Mouse (Mus musculus) liver, embryonic 14.5 days (tissue): ENCODE results near the gene Myo18b. TPM values are rescaled to one million over a fixed set of nuclear protein-coding genes. Genes with fewer than 3 reads are reported as not detected.
A peak's percentile ranks its signal among the peaks of the same experiment; 100 is the strongest.

ENCODE experiments used
- ATAC-seq: fragments of 200-750 bp; cut with Nextera tagmentation; 2 replicates; pipeline ENCODE4 v1.8.0; 2017; ENCODE audit warnings: moderate number of reproducible peaks, mild to moderate bottlenecking, moderate library complexity; ENCODE audit not compliant: insufficient read depth
- DNase-seq, 3 experiments: peaks; one replicate each; pipeline ENCODE4 v3.0.0-alpha.2; 2012 to 2013; ENCODE audit warnings: low read depth in 3 of 3, low spot score in 3 of 3
- H3K27ac ChIP-seq: fragments of 300-500 bp; sonication (generic); 2 replicates; pipeline ENCODE4 v1.5.1; 2014; ENCODE audit warnings: moderate library complexity, mild to moderate bottlenecking, control low read depth, inconsistent platforms
- H3K27me3 ChIP-seq: fragments of 300-500 bp; sonication (generic); 2 replicates; pipeline ENCODE4 v1.6.1; 2014; ENCODE audit warnings: mild to moderate bottlenecking, low read length, moderate library complexity; ENCODE audit not compliant: control insufficient read depth, insufficient read depth
- H3K36me3 ChIP-seq: fragments of 300-500 bp; sonication (generic); replicated peaks from 2 replicates; pipeline ENCODE4 v1.6.1; 2014; ENCODE audit warnings: low read depth; ENCODE audit not compliant: control insufficient read depth, insufficient read depth
- H3K4me1 ChIP-seq, 2 experiments: fragments of 200-500 bp in 1 of 2; fragments of 300-500 bp in 1 of 2; sonication (generic) in 1 of 2; replicated peaks; 2 replicates each; pipeline ENCODE4 v1.6.1; 2012 to 2014; ENCODE audit warnings: antibody characterized with exemption in 1 of 2, inconsistent platforms in 1 of 2, low read length in 1 of 2; ENCODE audit not compliant: control insufficient read depth in 2 of 2, insufficient read depth in 2 of 2
- H3K4me2 ChIP-seq: fragments of 300-500 bp; sonication (generic); 2 replicates; pipeline ENCODE4 v1.6.1; 2014; ENCODE audit warnings: low read depth, mild to moderate bottlenecking, control low read depth, moderate library complexity
- H3K4me3 ChIP-seq, 2 experiments: fragments of 200-500 bp in 1 of 2; fragments of 300-500 bp in 1 of 2; sonication (generic) in 1 of 2; 2 replicates each; pipeline ENCODE4 v1.5.1; 2012 to 2014; ENCODE audit warnings: low read depth in 2 of 2, low read length in 2 of 2, mild to moderate bottlenecking in 2 of 2, control low read depth in 1 of 2, inconsistent platforms in 1 of 2, moderate library complexity in 1 of 2; ENCODE audit not compliant: insufficient read depth in 1 of 2
- H3K9ac ChIP-seq: fragments of 300-500 bp; sonication (generic); replicated peaks from 2 replicates; pipeline ENCODE4 v1.6.1; 2014; ENCODE audit warnings: mild to moderate bottlenecking, control low read depth, moderate library complexity
- H3K9me3 ChIP-seq: fragments of 300-500 bp; sonication (generic); 2 replicates; pipeline ENCODE4 v1.6.1; 2016; ENCODE audit warnings: low read length, mixed read lengths; ENCODE audit not compliant: control insufficient read depth
- CTCF ChIP-seq: IDR thresholded peaks from 2 replicates; pipeline ENCODE4 v1.5.1; 2016; ENCODE audit warnings: antibody characterized with exemption, low read depth, control low read depth
- EP300 ChIP-seq: IDR thresholded peaks from 2 replicates; pipeline ENCODE4 v1.6.1; 2016; ENCODE audit warnings: antibody characterized with exemption, low read depth
- WGBS: fragments of 180-500 bp; shearing (Covaris S2); extraction: QIAGEN DNeasy Blood & Tissue Kit; methylation state at CpG from one replicate; pipeline ENCODE4 v1.1.7; 2014; ENCODE audit not compliant: insufficient replicate concordance; 5-methylcytosine and 5-hydroxymethylcytosine counted together
- polyA plus RNA-seq, 2 experiments: library from polyadenylated mRNA; depleted of rRNA in 1 of 2; stranded (reverse) in 1 of 2; unstranded in 1 of 2; fragments of >200 nt; fragmentation: Nextera tagmentation in 1 of 2; extraction: Ambion mirVana in 1 of 2; gene quantifications; 2 replicates each; pipeline versions ENCODE4 v1.2.1 to v1.2.3; 2012 to 2014

The Myo18b gene
- polyA plus RNA-seq, 2 experiments, result 0.02 TPM; not detected in 1

DNA sequence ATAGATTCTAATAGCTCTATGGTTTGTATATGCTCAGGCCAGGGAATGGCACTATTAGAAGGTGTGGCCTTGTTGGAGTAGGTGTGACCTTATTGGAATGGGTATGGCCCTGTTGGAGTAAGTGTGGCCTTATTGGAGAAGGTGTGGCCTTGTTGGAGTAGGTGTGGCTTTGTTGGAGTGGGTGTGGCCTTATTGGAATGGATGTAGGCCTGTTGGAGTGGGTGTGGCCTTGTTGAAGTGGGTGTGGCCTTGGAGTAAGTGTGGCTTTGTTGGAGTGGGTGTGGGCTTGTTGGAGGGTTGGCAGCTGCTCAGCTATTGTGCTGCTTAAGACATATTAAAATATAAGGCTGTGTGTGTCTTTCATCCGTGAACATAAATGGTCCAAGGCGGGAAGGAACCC lies 249.3 kb downstream of the Myo18b start:
- H3K27me3 ChIP-seq, result no peaks in the 10 kb centered on the region
- no peak overlapping the region for H3K27ac ChIP-seq
- no peaks in the 10 kb centered on the region for H3K4me1 ChIP-seq
- DNase-seq, result no peak
- H3K4me3 ChIP-seq, result no peak overlapping the region
- WGBS, result 76% methylated on average over 2 of the region's 2 CpGs
- TF ChIP-seq EP300, result no peak
- TF ChIP-seq CTCF, result no peak
- H3K9me3 ChIP-seq, result no peaks in the 10 kb centered on the region
- no peaks in the 10 kb centered on the region for H3K36me3 ChIP-seq
- no peak overlapping the region for H3K9ac ChIP-seq
- H3K4me2 ChIP-seq, result no peak overlapping the region
- ATAC-seq, result no peak

GRCm38 (mm10) chr5:112645535-112645934 lies 250.6 kb downstream of the Myo18b start:
- Histone ChIP-seq H3K4me3 (no peak overlapping the region), H3K9me3 (no peaks in the 10 kb centered on the region; the same call in 1 of the 2 replicates), H3K36me3 (no peaks in the 10 kb centered on the region), H3K9ac (no peak overlapping the region), H3K4me2 (no peak overlapping the region), H3K27ac (no peak overlapping the region), H3K4me1 (no peaks in the 10 kb centered on the region), H3K27me3 (no peaks in the 10 kb centered on the region)
- WGBS, result 44% methylated on average over 2 of the region's 2 CpGs
- ATAC-seq (no peak), DNase-seq (no peak)
- TF ChIP-seq CTCF (no peak), EP300 (no peak)

DNA sequence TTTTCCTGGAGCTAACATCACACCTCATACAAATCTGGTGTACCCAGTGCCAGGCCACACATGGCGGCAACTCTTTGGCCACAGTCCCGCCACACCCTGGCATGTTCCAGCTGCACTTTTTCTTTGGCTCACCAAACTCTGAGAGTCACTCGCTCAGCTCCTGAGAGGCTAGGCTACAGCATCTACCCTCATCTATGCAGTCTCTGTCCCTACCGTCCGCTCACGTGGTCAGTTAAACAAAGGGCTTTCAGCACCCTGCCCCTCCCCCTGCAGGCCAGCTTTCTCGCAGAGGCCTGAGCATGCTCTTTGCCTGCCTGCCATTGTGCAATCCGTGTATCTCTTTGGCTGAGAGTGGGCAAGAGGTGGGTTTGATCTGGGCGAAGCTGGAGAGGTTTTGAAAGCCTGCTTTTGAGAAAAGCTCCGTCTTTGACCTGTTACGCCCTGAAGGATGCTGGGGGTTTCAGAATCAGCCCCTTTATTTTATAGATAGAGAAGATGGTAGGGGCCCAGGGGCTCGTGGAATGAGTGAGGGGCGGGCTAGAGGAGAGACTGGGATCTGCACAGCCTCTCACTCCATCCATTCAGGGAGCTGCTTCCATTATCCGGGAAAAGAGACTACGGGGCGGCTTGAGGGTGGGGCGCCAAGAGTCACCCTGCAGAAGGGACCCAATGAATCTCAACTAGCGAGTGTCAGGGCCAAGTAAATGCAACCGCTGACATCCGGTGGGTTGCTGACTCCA lies 252.5 kb downstream of the Myo18b start:
- H3K27ac ChIP-seq, result no peak overlapping the region
- H3K9ac ChIP-seq, result no peak overlapping the region
- TF ChIP-seq EP300, result no peak
- no peak for TF ChIP-seq CTCF
- H3K27me3 ChIP-seq, result no peaks in the 10 kb centered on the region
- H3K4me2 ChIP-seq, result no peak overlapping the region
- no peaks in the 10 kb centered on the region for H3K36me3 ChIP-seq
- H3K4me1 ChIP-seq, result no peaks in the 10 kb centered on the region
- DNase-seq (no peak), ATAC-seq (no peak)
- WGBS, result 39% methylated on average over 20 of the region's 20 CpGs
- H3K4me3 ChIP-seq, result no peak overlapping the region
- H3K9me3 ChIP-seq, result no peaks in the 10 kb centered on the region; the same call in 1 of the 2 replicates

DNA sequence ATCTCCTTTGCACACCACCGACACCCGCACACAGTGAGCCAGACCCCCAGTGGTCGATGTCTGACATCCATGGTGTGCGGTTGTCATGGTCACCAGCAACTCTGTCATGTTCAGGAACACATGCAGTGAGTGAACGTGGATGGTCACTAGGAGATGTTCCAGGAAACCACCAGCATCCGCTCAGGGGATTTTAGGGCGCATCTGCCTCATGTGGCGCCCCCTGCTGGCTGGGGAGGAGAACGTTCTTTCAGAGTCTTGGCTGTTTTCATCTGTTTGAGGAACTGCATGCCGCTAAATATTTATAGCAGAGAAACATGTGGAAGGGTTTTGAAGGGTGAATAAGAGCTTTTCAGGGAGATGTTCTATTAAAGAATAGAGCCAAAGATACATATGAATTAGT lies 253.4 kb downstream of the Myo18b start:
- Histone ChIP-seq H3K27me3 (no peaks in the 10 kb centered on the region), H3K9ac (no peak overlapping the region), H3K27ac (no peak overlapping the region), H3K4me1 (no peaks in the 10 kb centered on the region), H3K36me3 (no peaks in the 10 kb centered on the region), H3K9me3 (no peaks in the 10 kb centered on the region; the same call in 1 of the 2 replicates), H3K4me2 (no peak overlapping the region), H3K4me3 (no peak overlapping the region)
- TF ChIP-seq CTCF (peak; percentile 65), EP300 (no peak)
- WGBS, result 44% methylated on average over 10 of the region's 10 CpGs
- no peak for DNase-seq
- no peak for ATAC-seq

- Histone ChIP-seq H3K4me3 (no peak overlapping the region), H3K36me3 (no peaks in the 10 kb centered on the region), H3K27me3 (no peaks in the 10 kb centered on the region), H3K9me3 (no peaks in the 10 kb centered on the region; the same call in 1 of the 2 replicates), H3K4me2 (no peak overlapping the region), H3K4me1 (no peaks in the 10 kb centered on the region), H3K9ac (no peak overlapping the region), H3K27ac (no peak overlapping the region)
- DNase-seq (no peak), ATAC-seq (no peak)
- TF ChIP-seq CTCF, result no peak
- no peak for TF ChIP-seq EP300
These were observed 254.4 kb downstream of the Myo18b start for GRCm38 (mm10) chr5:112641770-112642169.
